Mouse (Mus musculus) olfactory bulb, adult 2 months (tissue): ENCODE results near the gene Sipa1l3.

ENCODE experiments used
- CTCF ChIP-seq: fragments of 200-500 bp; IDR thresholded peaks from 2 replicates; pipeline ENCODE4 v1.5.1; 2012; ENCODE audit warnings: low read depth, mild to moderate bottlenecking, low read length, moderate library complexity; ENCODE audit not compliant: insufficient read depth
- POLR2A ChIP-seq: fragments of 200-500 bp; IDR thresholded peaks from 2 replicates; pipeline ENCODE4 v1.6.1; 2012; ENCODE audit warnings: mild to moderate bottlenecking, low read depth, low read length, moderate library complexity; ENCODE audit not compliant: insufficient read depth

- no peak for TF ChIP-seq CTCF
- no peak for TF ChIP-seq POLR2A
Measured at GRCm38 (mm10) chr7:29454965-29455364, 63.5 kb downstream of the Sipa1l3 start.
